Mouse (Mus musculus) urinary bladder, postnatal 10 days (tissue): ENCODE results near the gene Gm3526.
"Not testable (repeated sequence)": the region's sequence is repeated elsewhere in the genome, so short reads cannot be mapped to it uniquely, and the experiment has no call there.

ENCODE experiments used
- DNase-seq: peaks from one replicate; pipeline ENCODE4 v3.0.0; 2022; ENCODE audit warnings: low spot score

Gm3526 gene

GRCm38 (mm10) chr14:5260480-5260879 lies at the start of gene Gm3526:
Gm3526 (minus strand) TSS chr14:5260580.
- DNase-seq = not testable (repeated sequence)
